Mouse (Mus musculus) kidney, embryonic 16.5 days (tissue): ENCODE results near the gene F5. TPM values are rescaled to one million over a fixed set of nuclear protein-coding genes. Genes with fewer than 3 reads are reported as not detected.

ENCODE experiments used
- ATAC-seq: fragments of 200-750 bp; cut with Nextera tagmentation; 2 replicates; pipeline ENCODE4 v1.8.0; 2017; ENCODE audit warnings: moderate TSS enrichment; ENCODE audit not compliant: low FRiP score, low TSS enrichment
- H3K27ac ChIP-seq: fragments of 300-500 bp; sonication (generic); 2 replicates; pipeline ENCODE4 v1.5.1; 2014; ENCODE audit warnings: low read length
- H3K27me3 ChIP-seq: fragments of 300-500 bp; sonication (generic); 2 replicates; pipeline ENCODE4 v1.6.1; 2014; ENCODE audit warnings: low read length, control low read depth, mixed read lengths; ENCODE audit not compliant: insufficient read depth
- H3K36me3 ChIP-seq: fragments of 300-500 bp; sonication (generic); 2 replicates; pipeline ENCODE4 v1.6.1; 2014; ENCODE audit warnings: low read length, control low read depth, mixed read lengths; ENCODE audit not compliant: insufficient read depth
- H3K4me1 ChIP-seq: fragments of 300-500 bp; sonication (generic); 2 replicates; pipeline ENCODE4 v1.6.1; 2014; ENCODE audit warnings: low read length, control low read depth, mixed read lengths; ENCODE audit not compliant: insufficient read depth
- H3K4me2 ChIP-seq: fragments of 300-500 bp; sonication (generic); replicated peaks from 2 replicates; pipeline ENCODE4 v1.6.1; 2014; ENCODE audit warnings: low read depth, low read length
- H3K4me3 ChIP-seq: fragments of 300-500 bp; sonication (generic); 2 replicates; pipeline ENCODE4 v1.5.1; 2014; ENCODE audit warnings: mild to moderate bottlenecking, low read length
- H3K9ac ChIP-seq: fragments of 300-500 bp; sonication (generic); replicated peaks from 2 replicates; pipeline ENCODE4 v1.6.1; 2014; ENCODE audit warnings: low read length
- H3K9me3 ChIP-seq: fragments of 300-500 bp; sonication (generic); 2 replicates; pipeline ENCODE4 v1.6.1; 2016; ENCODE audit warnings: low read length, control low read depth
- whole genome bisulfite sequencing: fragments of 180-500 bp; shearing (Covaris S2); extraction: QIAGEN DNeasy Blood & Tissue Kit; methylation state at CpG from one replicate; pipeline ENCODE4 v1.1.7; 2014; 5-methylcytosine and 5-hydroxymethylcytosine counted together
- polyA plus RNA-seq: library from polyadenylated mRNA; unstranded; fragments of >200 nt; fragmentation: Nextera tagmentation; extraction: Ambion mirVana; gene quantifications from 2 replicates; pipeline ENCODE4 v1.2.1, GENCODE M21; 2015

F5 gene
- polyA plus RNA-seq, 1 experiment from 2014 or later, result 0.30 TPM

- WGBS, result 88% methylated on average over 5 of the region's 5 CpGs
- Histone ChIP-seq H3K4me1 (peaks cover 3% of the 10 kb centered on the region; the same call in 1 of the 2 replicates), H3K4me3 (no peak overlapping the region), H3K27ac (no peak overlapping the region), H3K9ac (no peak overlapping the region), H3K36me3 (no peaks in the 10 kb centered on the region), H3K4me2 (no peak overlapping the region), H3K27me3 (no peaks in the 10 kb centered on the region; the same call in 1 of the 2 replicates), H3K9me3 (no peaks in the 10 kb centered on the region)
- no peak for ATAC-seq
Observed at GRCm38 (mm10) chr1:164152836-164153235, 1.2 kb downstream of the F5 start.

- peaks cover 3% of the 10 kb centered on the region; the same call in 1 of the 2 replicates for H3K4me1 ChIP-seq
- H3K36me3 ChIP-seq, result no peaks in the 10 kb centered on the region
- no peak for ATAC-seq
- no peak overlapping the region for H3K4me2 ChIP-seq
- no peaks in the 10 kb centered on the region for H3K9me3 ChIP-seq
- H3K4me3 ChIP-seq, result no peak overlapping the region
- no peaks in the 10 kb centered on the region; the same call in 1 of the 2 replicates for H3K27me3 ChIP-seq
- H3K27ac ChIP-seq, result no peak overlapping the region
- 81% methylated on average over 3 of the region's 3 CpGs for WGBS
- no peak overlapping the region for H3K9ac ChIP-seq
Observed at GRCm38 (mm10) chr1:164154983-164155382, 3.3 kb downstream of the F5 start.

- H3K27me3 ChIP-seq, result no peaks in the 10 kb centered on the region
- no peaks in the 10 kb centered on the region for H3K9me3 ChIP-seq
- no peaks in the 10 kb centered on the region for H3K36me3 ChIP-seq
- no peaks in the 10 kb centered on the region for H3K4me1 ChIP-seq
- no peak for ATAC-seq
- 56% methylated on average over 4 of the region's 4 CpGs for WGBS
- no peak overlapping the region for H3K4me3 ChIP-seq
- H3K4me2 ChIP-seq, result no peak overlapping the region
- H3K27ac ChIP-seq, result no peak overlapping the region
- H3K9ac ChIP-seq, result no peak overlapping the region
Observed at GRCm38 (mm10) chr1:164158571-164158970, 6.9 kb downstream of the F5 start.

GRCm38 (mm10) chr1:164159781-164160180 lies 8.1 kb downstream of the F5 start:
- no peak overlapping the region for H3K27ac ChIP-seq
- no peaks in the 10 kb centered on the region for H3K27me3 ChIP-seq
- no peaks in the 10 kb centered on the region for H3K9me3 ChIP-seq
- ATAC-seq, result no peak
- 85% methylated on average over 2 of the region's 2 CpGs for WGBS
- no peak overlapping the region for H3K9ac ChIP-seq
- H3K4me3 ChIP-seq, result no peak overlapping the region
- no peaks in the 10 kb centered on the region for H3K36me3 ChIP-seq
- no peak overlapping the region for H3K4me2 ChIP-seq
- no peaks in the 10 kb centered on the region for H3K4me1 ChIP-seq

GRCm38 (mm10) chr1:164162745-164163144 lies 11.1 kb downstream of the F5 start:
- Histone ChIP-seq H3K9me3 (no peaks in the 10 kb centered on the region), H3K4me3 (no peak overlapping the region), H3K9ac (no peak overlapping the region), H3K36me3 (no peaks in the 10 kb centered on the region), H3K4me1 (no peaks in the 10 kb centered on the region), H3K27ac (no peak overlapping the region), H3K4me2 (no peak overlapping the region), H3K27me3 (no peaks in the 10 kb centered on the region)
- ATAC-seq, result no peak
- 75% methylated on average over 5 of the region's 5 CpGs for WGBS

GRCm38 (mm10) chr1:164168818-164169217 lies 17.2 kb downstream of the F5 start:
- Histone ChIP-seq H3K36me3 (no peaks in the 10 kb centered on the region), H3K4me1 (no peaks in the 10 kb centered on the region), H3K9ac (no peak overlapping the region), H3K27ac (no peak overlapping the region), H3K4me3 (no peak overlapping the region), H3K4me2 (no peak overlapping the region), H3K9me3 (no peaks in the 10 kb centered on the region), H3K27me3 (no peaks in the 10 kb centered on the region)
- 74% methylated on average over 4 of the region's 4 CpGs for WGBS
- ATAC-seq, result no peak

- 82% methylated on average over 2 of the region's 2 CpGs for WGBS
- Histone ChIP-seq H3K4me1 (no peaks in the 10 kb centered on the region), H3K27ac (no peak overlapping the region), H3K27me3 (no peaks in the 10 kb centered on the region), H3K36me3 (no peaks in the 10 kb centered on the region), H3K4me3 (no peak overlapping the region), H3K9me3 (no peaks in the 10 kb centered on the region), H3K4me2 (no peak overlapping the region), H3K9ac (no peak overlapping the region)
- no peak for ATAC-seq
Observed at GRCm38 (mm10) chr1:164170434-164170833, 18.8 kb downstream of the F5 start.

- ATAC-seq, result no peak
Observed at GRCm38 (mm10) chr1:164173145-164173544, 21.5 kb downstream of the F5 start.

GRCm38 (mm10) chr1:164176856-164177255 lies 25.2 kb downstream of the F5 start:
- H3K36me3 ChIP-seq, result no peaks in the 10 kb centered on the region
- no peak overlapping the region for H3K4me2 ChIP-seq
- no peak overlapping the region for H3K4me3 ChIP-seq
- H3K9ac ChIP-seq, result no peak overlapping the region
- no peaks in the 10 kb centered on the region for H3K4me1 ChIP-seq
- H3K27me3 ChIP-seq, result no peaks in the 10 kb centered on the region
- ATAC-seq, result no peak
- no peak overlapping the region for H3K27ac ChIP-seq
- H3K9me3 ChIP-seq, result no peaks in the 10 kb centered on the region

More at GRCm38 (mm10) chr1:164173145-164173544, 21.5 kb downstream of the F5 start:
- H3K27ac ChIP-seq, result no peak overlapping the region
- H3K4me3 ChIP-seq, result no peak overlapping the region
- no peaks in the 10 kb centered on the region for H3K9me3 ChIP-seq
- H3K36me3 ChIP-seq, result no peaks in the 10 kb centered on the region
- no peaks in the 10 kb centered on the region for H3K27me3 ChIP-seq
- H3K9ac ChIP-seq, result no peak overlapping the region
- no peak overlapping the region for H3K4me2 ChIP-seq
- H3K4me1 ChIP-seq, result no peaks in the 10 kb centered on the region
- 75% methylated on average over 4 of the region's 4 CpGs for WGBS

- ATAC-seq, result no peak
Observed at GRCm38 (mm10) chr1:164178429-164178828, 26.8 kb downstream of the F5 start.

More at GRCm38 (mm10) chr1:164178429-164178828, 26.8 kb downstream of the F5 start:
- no peak overlapping the region for H3K4me2 ChIP-seq
- no peak overlapping the region for H3K9ac ChIP-seq
- H3K27ac ChIP-seq, result no peak overlapping the region
- no peak overlapping the region for H3K4me3 ChIP-seq
- WGBS, result 81% methylated on average over 6 of the region's 6 CpGs
- no peaks in the 10 kb centered on the region for H3K9me3 ChIP-seq
- no peaks in the 10 kb centered on the region for H3K27me3 ChIP-seq
- H3K4me1 ChIP-seq, result no peaks in the 10 kb centered on the region
- H3K36me3 ChIP-seq, result no peaks in the 10 kb centered on the region
